Mouse (Mus musculus): ENCODE results near the gene Krtap5-5. TPM values are rescaled to one million over a fixed set of nuclear protein-coding genes. Genes with fewer than 3 reads are reported as not detected.

The Krtap5-5 gene
- total RNA-seq, 2 experiments from 2014 or later: not detected

Other genes with a start within 250 kb of the Krtap5-5 start
- 67.1 and 69.6 TPM in 2 replicates for gene Mob2, start 168.9 kb downstream of the Krtap5-5 start, total RNA-seq (2015; ENCODE audit: low replicate concordance)
- 75.1 and 76.9 TPM in 2 replicates for gene Mob2, start 168.9 kb downstream of the Krtap5-5 start, total RNA-seq (2017; ENCODE audit: low replicate concordance)
- gene Dusp8, start 134.1 kb downstream of the Krtap5-5 start, total RNA-seq (2015; ENCODE audit: low replicate concordance): 13.3 and 22.2 TPM in 2 replicates
- gene Dusp8, start 134.1 kb downstream of the Krtap5-5 start, total RNA-seq (2017; ENCODE audit: low replicate concordance): 14.7 and 15.9 TPM in 2 replicates
- gene Gm45618, start 109.2 kb downstream of the Krtap5-5 start, total RNA-seq (2015; ENCODE audit: low replicate concordance): not detected in 2 replicates
- not detected in 2 replicates for gene Gm45618, start 109.2 kb downstream of the Krtap5-5 start, total RNA-seq (2017; ENCODE audit: low replicate concordance)
- gene Gm39115, start 93.9 kb downstream of the Krtap5-5 start, total RNA-seq (2015; ENCODE audit: low replicate concordance): not detected in 2 replicates
- gene Gm39115, start 93.9 kb downstream of the Krtap5-5 start, total RNA-seq (2017; ENCODE audit: low replicate concordance): not detected in 2 replicates
- gene Gm45337, start 85.4 kb downstream of the Krtap5-5 start, total RNA-seq (2015; ENCODE audit: low replicate concordance): not detected in 2 replicates
- gene Gm45337, start 85.4 kb downstream of the Krtap5-5 start, total RNA-seq (2017; ENCODE audit: low replicate concordance): not detected in 2 replicates
- gene Gm29735, start 72.9 kb downstream of the Krtap5-5 start, total RNA-seq (2015; ENCODE audit: low replicate concordance): not detected in 2 replicates
- not detected in 2 replicates for gene Gm29735, start 72.9 kb downstream of the Krtap5-5 start, total RNA-seq (2017; ENCODE audit: low replicate concordance)
- not detected in 2 replicates for gene Gm4553, start 64.2 kb downstream of the Krtap5-5 start, total RNA-seq (2015; ENCODE audit: low replicate concordance)
- not detected in 2 replicates for gene Gm4553, start 64.2 kb downstream of the Krtap5-5 start, total RNA-seq (2017; ENCODE audit: low replicate concordance)
- gene Krtap5-2, start 54.0 kb downstream of the Krtap5-5 start, total RNA-seq (2015; ENCODE audit: low replicate concordance): not detected in 2 replicates
- not detected in 2 replicates for gene Krtap5-2, start 54.0 kb downstream of the Krtap5-5 start, total RNA-seq (2017; ENCODE audit: low replicate concordance)
- not detected in 2 replicates for gene Gm10153, start 39.6 kb downstream of the Krtap5-5 start, total RNA-seq (2015; ENCODE audit: low replicate concordance)
- gene Gm10153, start 39.6 kb downstream of the Krtap5-5 start, total RNA-seq (2017; ENCODE audit: low replicate concordance): not detected in 2 replicates
- not detected in 2 replicates for gene Krtap5-3, start 28.6 kb downstream of the Krtap5-5 start, total RNA-seq (2015; ENCODE audit: low replicate concordance)
- not detected in 2 replicates for gene Krtap5-3, start 28.6 kb downstream of the Krtap5-5 start, total RNA-seq (2017; ENCODE audit: low replicate concordance)
- not detected in 2 replicates for gene Gm7579, start 18.1 kb downstream of the Krtap5-5 start, total RNA-seq (2015; ENCODE audit: low replicate concordance)
- not detected in 2 replicates for gene Gm7579, start 18.1 kb downstream of the Krtap5-5 start, total RNA-seq (2017; ENCODE audit: low replicate concordance)
- gene Gm40460, start 11.1 kb upstream of the Krtap5-5 start, total RNA-seq (2015; ENCODE audit: low replicate concordance): not detected in 2 replicates
- gene Gm40460, start 11.1 kb upstream of the Krtap5-5 start, total RNA-seq (2017; ENCODE audit: low replicate concordance): not detected in 2 replicates
- gene Gm2431, start 28.4 kb upstream of the Krtap5-5 start, total RNA-seq (2015; ENCODE audit: low replicate concordance): not detected in 2 replicates
- not detected in 2 replicates for gene Gm2431, start 28.4 kb upstream of the Krtap5-5 start, total RNA-seq (2017; ENCODE audit: low replicate concordance)
- not detected in 2 replicates for gene Gm4559, start 44.4 kb upstream of the Krtap5-5 start, total RNA-seq (2015; ENCODE audit: low replicate concordance)
- gene Gm4559, start 44.4 kb upstream of the Krtap5-5 start, total RNA-seq (2017; ENCODE audit: low replicate concordance): not detected in 2 replicates
- gene Krtap5-1, start 67.1 kb upstream of the Krtap5-5 start, total RNA-seq (2015; ENCODE audit: low replicate concordance): not detected in 2 replicates
- not detected in 2 replicates for gene Krtap5-1, start 67.1 kb upstream of the Krtap5-5 start, total RNA-seq (2017; ENCODE audit: low replicate concordance)
- not detected in 2 replicates for gene Krtap5-4, start 73.6 kb upstream of the Krtap5-5 start, total RNA-seq (2015; ENCODE audit: low replicate concordance)
- gene Krtap5-4, start 73.6 kb upstream of the Krtap5-5 start, total RNA-seq (2017; ENCODE audit: low replicate concordance): not detected in 2 replicates
- 1.0 and 1.2 TPM in 2 replicates for gene Ifitm10, start 143.8 kb upstream of the Krtap5-5 start, total RNA-seq (2015; ENCODE audit: low replicate concordance)
- gene Ifitm10, start 143.8 kb upstream of the Krtap5-5 start, total RNA-seq (2017; ENCODE audit: low replicate concordance): 0.42 TPM in 1 of 2 replicates, not detected in the other
- gene Gm49369, start 152.7 kb upstream of the Krtap5-5 start, total RNA-seq (2015; ENCODE audit: low replicate concordance): not detected in 2 replicates
- gene Gm49369, start 152.7 kb upstream of the Krtap5-5 start, total RNA-seq (2017; ENCODE audit: low replicate concordance): 121 and 215 TPM in 2 replicates
- 138 and 155 TPM in 2 replicates for gene Ctsd, start 158.1 kb upstream of the Krtap5-5 start, total RNA-seq (2015; ENCODE audit: low replicate concordance)
- 126 and 150 TPM in 2 replicates for gene Ctsd, start 158.1 kb upstream of the Krtap5-5 start, total RNA-seq (2017; ENCODE audit: low replicate concordance)
- gene Syt8, start 204.9 kb upstream of the Krtap5-5 start, total RNA-seq (2015; ENCODE audit: low replicate concordance): not detected in 2 replicates
- gene Syt8, start 204.9 kb upstream of the Krtap5-5 start, total RNA-seq (2017; ENCODE audit: low replicate concordance): not detected in 2 replicates
- gene Tnni2, start 211.8 kb upstream of the Krtap5-5 start, total RNA-seq (2015; ENCODE audit: low replicate concordance): 19.6 TPM in 1 of 2 replicates, not detected in the other
- gene Tnni2, start 211.8 kb upstream of the Krtap5-5 start, total RNA-seq (2017; ENCODE audit: low replicate concordance): 2.0 and 6.4 TPM in 2 replicates
- gene Lsp1, start 230.8 kb upstream of the Krtap5-5 start, total RNA-seq (2015; ENCODE audit: low replicate concordance): 119 and 155 TPM in 2 replicates
- gene Lsp1, start 230.8 kb upstream of the Krtap5-5 start, total RNA-seq (2017; ENCODE audit: low replicate concordance): 98.7 and 120 TPM in 2 replicates